Mouse (Mus musculus) frontal cortex, postnatal 10 days (tissue): ENCODE measurements around the gene Usp47.

Experiments used
- DNase-seq, 2 experiments: peaks; one replicate each; pipeline ENCODE4 v3.0.0; 2022; ENCODE audit warnings: low spot score in 2 of 2, mixed read lengths in 1 of 2

The Usp47 gene

DNA sequence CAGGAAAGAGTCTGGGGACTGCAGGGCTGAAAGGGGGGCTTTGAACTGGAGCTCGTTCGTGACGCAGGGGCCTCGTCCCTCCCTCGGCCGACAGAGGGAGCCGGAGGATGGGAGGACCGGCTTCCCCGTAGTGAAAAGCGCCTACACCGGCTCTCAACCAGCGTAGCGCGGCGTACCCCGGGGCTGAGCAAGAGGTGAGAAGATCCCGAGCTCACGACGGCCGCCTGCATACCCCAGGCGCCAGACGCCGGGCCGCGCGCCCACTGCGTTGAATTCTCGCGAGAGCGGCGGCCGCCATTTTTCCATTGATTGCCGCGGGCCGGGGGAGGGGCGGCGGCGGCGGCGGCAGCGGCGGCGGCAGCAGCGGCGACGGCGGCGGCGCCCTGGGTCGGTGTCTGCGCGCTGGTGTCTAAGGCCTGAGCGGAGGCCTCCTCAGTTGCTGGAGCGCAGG, at the start of gene Usp47:
TSS of gene Usp47 (plus strand) at position 355 of the 451 bp plus-strand sequence.
- DNase-seq, result peak; percentile 77 to 86

DNA sequence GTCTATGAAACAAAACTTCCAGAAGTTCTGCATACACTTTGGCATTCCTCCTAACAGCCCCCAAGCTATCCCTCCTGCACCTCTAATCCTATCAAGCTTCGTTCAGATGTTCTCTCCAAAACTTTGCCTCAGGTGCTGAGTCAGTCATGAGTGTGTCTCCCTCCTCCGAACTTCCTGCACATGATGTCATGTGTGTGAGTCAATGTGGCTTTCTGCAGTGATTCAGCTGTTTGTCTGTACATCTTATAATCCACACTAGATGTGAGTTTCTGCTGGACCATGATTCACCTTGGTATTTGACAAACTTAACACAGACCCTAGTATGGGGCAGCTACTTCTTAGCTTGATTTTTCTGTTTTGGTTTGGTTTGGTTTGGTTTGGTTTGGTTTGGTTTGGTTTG, 46.9 kb upstream of the Usp47 start:
- no peak for DNase-seq

DNA sequence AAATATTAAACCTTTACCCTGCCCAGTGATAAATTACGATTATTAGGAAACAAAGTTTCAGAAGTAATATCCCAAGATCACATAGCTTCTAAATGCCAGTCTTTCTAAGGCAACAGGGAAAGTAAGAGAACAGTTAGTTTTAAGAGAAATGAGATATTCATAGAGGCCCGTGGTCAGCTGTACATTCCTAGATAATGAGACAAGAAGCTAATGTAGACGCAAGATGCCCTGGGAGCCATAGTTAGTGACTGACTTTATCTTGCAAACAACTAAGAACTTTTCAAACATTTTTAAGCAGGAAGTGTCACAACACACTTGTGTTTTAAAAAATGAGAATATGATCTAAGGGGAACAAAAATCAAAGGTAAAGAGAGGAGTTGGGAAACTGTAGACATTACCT, 45.4 kb upstream of the Usp47 start:
- no peak for DNase-seq

DNA sequence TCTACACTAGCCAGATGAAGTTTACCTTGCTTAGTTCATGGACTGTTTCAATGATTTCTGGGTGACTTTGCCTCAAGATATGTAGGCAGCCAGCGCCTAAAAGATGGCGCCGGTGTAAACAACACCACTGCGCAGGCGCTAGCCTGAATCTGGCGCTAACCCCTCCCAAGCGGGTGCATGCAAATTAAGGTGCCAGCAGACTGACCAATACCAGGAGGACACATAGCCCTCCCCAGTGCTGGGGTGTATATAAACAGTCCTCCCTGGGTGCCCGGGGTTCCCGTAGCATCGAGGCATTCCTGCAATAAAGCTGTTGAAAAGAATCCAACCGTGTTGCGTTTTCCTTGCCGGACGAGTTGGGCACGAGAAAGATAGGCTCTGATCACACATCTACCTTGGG, 41.0 kb upstream of the Usp47 start:
- DNase-seq, result no peak

DNA sequence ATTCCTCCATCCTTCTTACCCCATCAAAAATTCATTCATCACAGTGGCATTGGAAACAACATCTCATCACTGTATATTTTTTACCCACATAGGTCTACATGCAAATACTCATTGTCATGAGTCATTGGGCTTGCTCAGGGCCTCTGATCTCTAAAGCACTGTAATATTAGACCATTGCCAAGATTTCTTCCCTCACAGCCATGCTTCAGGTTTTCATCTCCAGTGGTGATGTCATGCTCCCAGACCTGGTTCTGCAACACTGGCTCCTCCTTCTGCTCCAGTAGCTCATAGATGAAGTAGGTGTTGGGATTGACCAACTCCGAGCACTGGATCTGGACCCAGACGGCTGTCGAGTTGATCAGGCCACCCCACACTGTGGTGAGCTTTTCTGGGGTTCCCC, 38.8 kb upstream of the Usp47 start:
- DNase-seq, result no peak

DNA sequence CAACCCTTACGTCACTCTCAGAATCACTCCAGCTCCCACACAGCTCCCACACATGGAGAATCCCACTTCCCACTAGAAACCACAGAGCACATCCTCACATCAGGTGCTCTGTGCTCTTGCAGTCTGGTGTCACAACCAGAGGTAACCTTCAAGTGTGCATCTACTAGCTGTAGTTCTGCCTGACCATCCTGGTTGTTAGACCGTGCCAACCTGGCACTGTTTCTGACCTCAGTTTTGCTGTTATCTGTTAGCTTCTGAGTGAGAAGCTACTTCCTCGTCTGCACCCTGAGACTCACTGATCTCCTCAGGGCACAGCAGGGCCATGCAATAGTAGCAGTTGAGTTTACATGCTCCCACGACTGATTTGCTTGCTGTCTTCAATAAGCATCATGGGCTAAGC, 38.0 kb upstream of the Usp47 start:
- no peak for DNase-seq

DNA sequence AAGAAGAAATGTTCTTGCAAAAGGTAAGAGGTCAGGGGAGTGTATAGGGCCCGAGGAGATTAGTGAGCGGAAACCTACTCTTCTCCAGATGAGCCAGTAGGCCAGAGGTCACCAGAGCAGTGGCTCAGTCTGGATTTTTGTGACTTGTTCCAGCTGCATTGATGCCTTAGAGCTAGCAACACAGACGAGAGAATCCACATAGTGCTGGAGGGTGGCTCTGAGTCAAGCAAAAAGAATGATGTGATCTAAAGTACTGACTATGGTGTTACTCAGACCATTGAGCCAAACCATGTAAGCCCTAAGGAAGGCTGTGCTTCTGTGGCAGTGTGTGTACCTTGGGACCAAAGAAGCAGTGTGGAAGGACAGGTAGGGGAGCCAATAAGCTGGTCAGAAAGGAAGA, 36.4 kb upstream of the Usp47 start:
- no peak for DNase-seq

DNA sequence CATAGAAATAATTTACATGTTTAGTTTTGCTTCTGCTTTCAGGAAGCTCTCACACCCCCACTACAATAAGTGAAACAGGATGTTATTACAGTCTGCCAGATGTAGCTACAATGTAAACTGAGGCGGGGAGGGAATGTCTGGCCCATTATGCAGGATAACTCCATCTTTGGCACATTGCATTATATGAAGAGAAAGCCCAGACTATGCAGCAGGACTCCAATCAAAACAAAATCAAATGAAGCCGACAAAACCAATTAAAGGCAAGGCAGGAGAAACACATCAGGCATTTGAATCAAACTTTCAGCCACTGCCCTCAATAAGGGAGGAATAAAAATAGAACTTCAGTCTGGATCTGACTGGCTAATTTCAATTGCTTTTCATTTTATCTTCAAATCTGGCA, 25.9 kb upstream of the Usp47 start:
- no peak for DNase-seq

DNA sequence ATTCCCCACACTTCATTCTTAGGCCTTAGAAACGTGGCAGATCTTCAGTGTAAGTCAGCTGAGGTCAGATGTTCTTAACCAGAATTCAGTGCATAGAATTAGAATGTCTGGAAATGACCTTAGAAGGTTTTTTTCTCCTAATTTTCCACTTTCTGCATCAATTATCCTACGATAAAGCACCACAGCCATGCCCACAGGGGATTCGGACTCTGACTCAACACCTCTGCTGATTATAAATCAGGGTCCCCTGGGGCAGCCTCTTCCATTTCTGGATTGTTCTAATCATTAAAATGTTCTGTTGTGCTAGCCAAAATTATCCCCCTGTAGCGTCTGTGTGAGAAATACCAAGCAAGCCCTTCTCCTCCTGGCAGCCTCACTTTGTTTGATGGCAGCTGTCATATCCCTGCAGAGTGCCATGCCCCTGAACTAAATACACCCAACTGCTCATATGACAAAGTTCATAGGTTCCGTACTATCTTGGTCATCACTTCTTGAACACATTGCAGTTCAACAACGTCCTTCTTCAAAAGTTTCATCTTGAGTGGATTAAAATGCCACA, 24.8 kb upstream of the Usp47 start:
- no peak for DNase-seq

DNA sequence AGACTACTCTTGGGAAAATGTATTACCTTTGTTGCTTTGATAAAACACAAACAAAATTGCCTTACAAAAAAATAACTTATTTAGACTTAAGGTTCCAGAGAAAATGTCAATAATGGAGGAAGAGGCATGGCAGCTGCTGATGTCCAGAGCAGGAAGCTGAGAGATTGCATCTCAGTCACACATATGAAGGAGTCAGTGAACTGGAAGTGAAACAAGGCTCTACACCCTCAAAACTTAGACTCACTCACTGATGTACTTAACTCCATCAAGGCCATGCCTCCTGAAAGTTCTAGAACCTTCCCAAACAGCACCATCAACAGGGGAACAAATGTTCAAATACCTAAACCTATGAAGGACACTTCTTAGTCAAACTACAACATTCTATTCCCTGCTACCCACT, 23.9 kb upstream of the Usp47 start:
- no peak for DNase-seq

DNA sequence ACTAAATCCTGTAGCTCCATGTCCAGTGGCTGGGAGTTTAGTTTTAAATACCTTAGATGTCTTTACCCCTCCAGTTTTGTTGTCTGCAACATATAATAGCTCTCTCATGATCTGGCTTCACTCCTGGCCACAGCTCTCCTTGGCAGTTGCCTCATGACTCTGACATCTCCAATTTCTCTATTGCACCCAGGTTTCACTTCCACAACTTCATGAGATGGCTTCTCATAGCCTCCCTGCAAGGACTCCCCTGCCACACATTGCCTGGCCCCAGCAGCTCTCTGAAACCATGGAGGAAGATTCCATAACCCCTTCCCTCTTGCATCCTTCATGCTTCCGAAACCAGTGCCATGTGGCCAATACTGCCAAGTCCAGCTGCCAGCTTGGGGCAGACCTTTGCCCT, 23.1 kb upstream of the Usp47 start:
- no peak for DNase-seq

DNA sequence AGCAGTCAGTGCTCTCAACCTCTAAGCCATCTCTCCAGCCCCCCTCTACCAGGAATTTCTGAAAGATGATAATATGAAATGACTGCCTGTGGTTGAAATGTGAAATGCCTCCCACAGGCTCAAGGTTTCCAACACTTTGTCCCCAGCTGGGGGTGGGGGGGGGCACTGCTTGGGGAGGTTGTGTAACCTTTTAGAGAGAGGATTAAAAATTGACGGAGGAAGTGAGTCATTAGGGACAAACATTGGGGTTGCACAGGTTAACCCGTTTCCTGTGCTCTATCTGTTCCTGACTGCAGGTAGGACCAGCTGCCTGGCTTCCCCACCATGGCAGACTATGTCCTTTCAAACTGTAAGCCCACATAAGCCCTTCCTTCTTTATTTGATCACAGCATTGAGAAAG, 12.8 kb upstream of the Usp47 start:
- no peak for DNase-seq

DNA sequence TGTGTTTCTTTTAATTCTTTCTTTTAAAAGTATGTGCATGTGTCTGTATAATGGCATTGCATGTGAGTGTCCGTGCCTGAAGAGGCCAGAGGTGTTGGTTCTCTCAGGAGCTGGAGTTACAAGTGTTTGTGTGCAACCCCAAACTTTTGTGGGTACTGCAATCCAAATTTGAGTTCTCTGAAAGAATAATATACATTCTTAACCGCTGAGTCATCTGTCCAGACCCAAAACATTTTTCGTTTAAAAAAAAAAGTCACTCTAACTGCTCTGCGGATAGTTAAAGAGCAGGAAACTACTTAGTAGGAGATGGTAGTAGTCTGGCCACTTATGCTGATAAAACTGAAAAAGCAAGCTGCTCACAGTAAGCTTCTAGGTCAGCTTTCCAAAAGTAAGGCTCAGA, 12.3 kb upstream of the Usp47 start:
- no peak for DNase-seq

DNA sequence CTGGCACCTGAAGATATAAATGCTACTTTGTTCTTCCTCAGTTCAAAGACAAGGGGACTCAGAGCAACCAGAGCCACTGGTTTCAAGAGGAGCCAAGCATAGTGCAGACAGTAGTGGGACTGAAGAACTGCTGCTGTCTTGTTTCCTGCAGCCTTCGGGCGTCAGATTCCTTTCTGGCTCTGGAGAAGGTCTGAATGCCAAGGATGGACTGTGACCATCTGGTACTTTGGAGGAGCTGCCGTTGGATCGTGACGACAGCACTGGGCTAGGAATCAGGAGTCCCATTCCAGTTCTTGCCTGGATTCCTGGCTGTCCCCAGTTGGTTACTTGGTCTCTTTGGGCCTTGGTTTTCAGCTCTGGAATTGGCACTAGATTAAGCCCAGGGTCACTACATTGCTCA, 11.2 kb upstream of the Usp47 start:
- peak in 1 of 2 experiments; percentile 16 for DNase-seq

DNA sequence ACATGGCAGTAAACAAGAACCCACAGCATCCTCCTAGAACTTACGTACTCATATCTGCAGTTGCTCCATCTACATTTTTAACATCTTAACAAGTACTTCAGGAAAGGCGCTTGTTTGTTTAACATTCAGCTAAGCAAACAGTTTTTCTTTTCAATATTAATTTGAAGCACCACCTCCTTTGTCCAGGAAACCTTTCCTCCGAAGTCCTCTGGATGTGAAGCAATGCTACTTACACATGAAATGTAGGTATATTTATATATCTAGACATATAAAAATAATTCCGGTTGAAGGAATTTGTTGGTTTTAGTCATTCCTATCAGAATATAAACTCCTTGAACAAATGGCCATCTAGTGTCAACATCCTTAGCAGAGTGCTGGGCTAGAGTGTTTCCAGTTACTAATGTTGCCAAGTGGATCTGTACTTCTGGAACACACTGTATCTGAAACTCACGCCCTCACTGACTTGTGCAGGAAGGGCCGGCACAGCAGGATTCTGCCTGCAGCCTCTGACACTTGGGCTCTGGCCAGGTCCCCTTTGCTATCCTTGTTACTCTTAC, 10.6 kb upstream of the Usp47 start:
- DNase-seq, result no peak

DNA sequence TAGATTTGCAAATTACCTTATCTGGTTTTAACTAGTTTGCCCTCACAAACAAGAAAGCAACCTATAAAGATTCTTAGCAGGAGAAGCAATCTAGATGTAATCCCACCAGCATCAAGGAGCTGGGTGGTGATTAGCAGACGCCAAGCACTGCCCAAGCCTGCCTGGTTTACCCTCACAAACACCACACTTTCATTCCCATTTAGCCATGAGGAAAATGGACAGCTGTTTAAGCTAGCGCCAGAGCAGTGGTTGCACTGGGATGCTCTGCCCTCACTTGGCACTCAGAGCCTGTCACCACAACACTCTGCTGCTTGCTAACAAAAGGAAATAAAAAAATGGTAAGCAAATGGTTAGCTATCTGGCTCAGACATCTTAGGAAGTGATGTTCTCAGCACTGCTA, 9.2 kb upstream of the Usp47 start:
- DNase-seq, result no peak

DNA sequence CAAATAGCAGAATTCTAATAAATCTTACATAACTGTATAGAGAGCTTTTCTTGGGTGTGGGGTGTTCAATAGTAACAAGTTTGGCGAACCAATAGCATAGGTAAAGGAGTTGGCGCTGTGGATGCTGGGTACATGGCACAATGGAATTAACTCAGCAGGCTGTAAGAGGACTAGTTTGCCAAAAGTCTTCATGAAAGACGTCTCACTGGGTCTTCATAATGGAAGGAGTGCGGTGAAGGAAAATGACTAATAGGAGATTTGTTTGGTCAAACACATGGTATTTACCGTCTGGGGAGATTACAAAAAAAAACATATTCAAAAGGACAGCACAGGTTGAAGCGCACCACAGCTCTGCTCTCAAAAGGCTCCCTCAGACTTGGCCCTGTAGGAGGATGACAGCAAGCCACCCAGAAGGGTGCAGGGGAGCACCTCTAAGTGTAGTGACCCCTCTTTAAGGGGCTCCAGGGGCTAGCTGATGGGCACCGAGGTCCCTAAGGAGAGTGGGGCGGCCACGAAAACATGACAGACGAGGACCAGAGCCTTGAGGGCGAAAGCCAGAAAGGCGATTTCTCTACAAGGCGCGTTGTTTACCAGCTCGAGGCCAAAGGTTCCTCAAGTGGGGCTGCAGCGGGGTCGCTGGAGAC, 676 bp upstream of the Usp47 start:
- DNase-seq, result no peak

DNA sequence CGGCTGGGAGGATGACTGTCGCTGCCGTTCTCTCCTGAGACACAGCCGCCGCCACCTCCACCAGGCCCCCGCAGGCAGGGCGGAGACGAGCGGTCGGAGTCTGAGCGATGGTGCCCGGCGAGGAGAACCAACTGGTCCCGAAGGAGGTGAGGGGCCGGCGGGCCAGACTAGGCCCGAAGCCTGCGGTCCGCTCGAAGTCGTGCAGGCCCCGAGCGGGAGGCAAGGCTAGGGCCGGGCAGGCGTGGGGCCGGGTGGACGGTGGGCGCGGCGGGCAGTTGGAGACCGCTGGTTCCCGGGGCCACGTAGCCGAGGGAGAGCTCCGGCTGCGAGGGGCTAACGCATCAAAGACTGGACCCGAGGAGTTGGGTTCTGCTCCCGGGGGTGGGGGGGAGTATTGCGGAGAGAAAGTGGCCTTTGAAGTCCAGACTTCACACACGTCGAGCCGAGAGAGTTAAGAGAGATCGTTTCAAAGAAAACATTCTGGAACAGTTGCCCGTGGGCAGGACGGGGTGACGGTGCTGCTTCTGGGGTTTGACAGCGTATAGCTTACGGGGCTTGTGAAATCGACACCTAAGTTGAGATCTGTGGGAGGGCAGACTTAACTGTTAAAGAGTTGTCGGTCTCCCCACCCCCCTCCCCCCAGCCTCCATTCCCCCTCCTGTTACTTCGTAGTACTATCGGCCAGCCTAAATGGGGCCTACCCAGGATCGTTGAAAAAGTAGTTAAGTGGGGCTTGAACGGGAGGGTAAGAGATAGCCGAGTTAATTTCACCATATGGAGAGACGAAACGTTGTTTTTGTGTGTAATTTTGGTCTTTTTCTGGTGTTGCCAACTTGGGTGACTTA, 519 bp downstream of the Usp47 start:
- peak in 1 of 2 experiments; percentile 26 for DNase-seq

DNA sequence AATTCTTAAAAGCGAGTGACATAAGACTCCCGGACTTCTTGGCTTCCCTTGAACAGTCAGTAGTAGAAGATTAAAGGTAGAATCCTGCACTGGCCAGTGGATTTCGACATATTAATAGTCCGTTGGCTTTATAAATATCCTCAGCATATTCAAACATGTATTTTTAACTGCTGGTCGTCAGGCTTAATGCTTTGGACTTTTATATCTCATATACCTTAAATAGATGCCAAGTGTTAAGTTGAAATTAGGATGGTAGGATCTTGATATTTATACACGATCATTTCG, 1.1 kb downstream of the Usp47 start:
- DNase-seq, result no peak

DNA sequence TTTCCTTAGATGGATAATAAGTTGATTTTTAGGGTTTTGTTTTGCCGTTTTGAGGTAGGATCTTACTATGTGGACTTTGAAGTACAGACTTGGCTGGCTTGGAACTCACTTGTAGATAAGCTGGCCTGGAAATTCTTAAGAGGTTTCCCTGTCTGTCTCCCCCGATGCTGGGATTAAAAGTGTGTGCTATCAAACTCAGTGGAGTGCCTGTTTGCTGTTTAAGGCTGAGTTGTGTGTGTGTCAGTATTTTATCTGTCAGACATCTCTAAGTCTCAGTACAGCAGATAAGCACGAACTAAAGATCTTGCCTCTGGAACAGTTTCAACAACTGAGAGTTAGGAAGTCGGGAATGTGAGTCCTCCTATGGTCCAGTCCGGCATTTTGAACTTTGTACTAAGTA, 1.6 kb downstream of the Usp47 start:
- no peak for DNase-seq

DNA sequence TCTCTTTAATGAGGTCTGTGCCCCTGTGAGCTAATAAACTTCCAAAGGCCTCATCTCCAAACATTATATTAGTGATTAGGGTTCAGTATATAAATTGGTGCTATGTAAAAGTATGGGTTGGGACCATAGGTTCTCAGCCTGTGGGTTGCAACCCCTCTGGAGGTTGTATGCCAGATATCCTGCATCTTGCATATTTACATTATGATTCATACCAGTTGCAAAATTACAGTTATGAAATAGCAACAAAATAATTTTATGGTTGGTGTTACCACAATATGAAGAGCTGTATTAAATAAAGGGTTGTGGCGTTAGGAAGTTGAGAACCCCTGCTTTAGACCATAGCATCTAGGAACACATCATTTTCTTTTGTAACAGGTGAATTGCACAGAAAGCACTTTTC, 7.3 kb downstream of the Usp47 start:
- no peak for DNase-seq

DNA sequence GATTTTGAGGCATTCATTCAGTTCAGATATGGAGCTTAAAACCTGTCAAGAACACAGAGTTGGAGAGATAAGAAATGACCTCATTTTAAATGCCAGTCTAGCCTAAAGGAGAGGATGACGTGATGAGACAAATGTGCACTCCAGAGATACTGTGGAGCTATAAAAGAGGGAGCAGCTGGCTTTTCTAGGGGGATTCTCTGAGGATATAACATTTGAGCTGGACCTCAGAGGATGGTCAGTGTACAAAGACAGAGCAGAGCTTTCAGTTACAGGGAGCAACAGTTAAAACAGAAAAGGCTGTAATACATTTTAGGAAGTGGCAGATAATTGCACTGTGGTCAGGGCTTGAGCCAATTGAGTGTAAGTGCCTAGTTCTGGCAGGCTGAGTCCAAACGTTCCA, 12.5 kb downstream of the Usp47 start:
- DNase-seq, result no peak

DNA sequence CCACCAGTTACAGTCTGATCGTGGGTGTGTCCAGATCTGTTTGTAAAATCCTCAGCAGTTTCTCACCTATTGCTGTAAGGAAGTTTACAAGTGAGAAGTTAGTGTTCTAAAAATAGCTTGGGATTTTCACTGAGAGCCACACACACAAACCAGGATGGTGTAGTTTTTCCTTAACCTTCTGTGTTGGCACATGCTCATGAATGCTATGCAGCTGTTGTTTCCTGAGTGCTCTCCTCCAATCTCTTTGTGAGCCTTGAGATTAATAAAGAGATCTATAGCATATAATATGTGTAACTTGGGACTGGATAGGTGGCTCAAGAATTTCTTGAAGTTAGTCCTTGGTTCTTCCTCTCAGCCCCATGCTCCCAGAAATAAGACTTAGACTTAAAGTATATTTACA, 13.3 kb downstream of the Usp47 start:
- DNase-seq, result no peak
